Mouse (Mus musculus): Measurements from ENCODE around the gene Hephl1. TPM values are rescaled to one million over a fixed set of nuclear protein-coding genes. Genes with fewer than 3 reads are reported as not detected.

Gene Hephl1
- polyA plus RNA-seq, 1 experiment from 2014 or later, result not detected

- H3K4me3 ChIP-seq, result peak overlapping the region; percentile 94
- no peak for ATAC-seq (ENCODE audit: borderline replicate concordance, extremely low read depth, low FRiP score, low TSS enrichment)
- H3K9me3 ChIP-seq, result no peaks in the 10 kb centered on the region
- H3K4me1 ChIP-seq, result peaks cover 19% of the 10 kb centered on the region
- WGBS, result 39% methylated on average over 10 of the region's 10 CpGs
- no peaks in the 10 kb centered on the region for H3K27me3 ChIP-seq
- peak overlapping the region; percentile 78 for H3K4me2 ChIP-seq
- peak overlapping the region; percentile 91 for H3K27ac ChIP-seq
- H3K9ac ChIP-seq, result peak overlapping the region; percentile 93
- no peaks in the 10 kb centered on the region for H3K36me3 ChIP-seq
Observed at GRCm38 (mm10) chr9:15045740-15046139, 66.2 kb downstream of the Hephl1 start.

- Histone ChIP-seq H3K36me3 (no peaks in the 10 kb centered on the region), H3K9me3 (no peaks in the 10 kb centered on the region), H3K4me1 (peaks cover 19% of the 10 kb centered on the region), H3K27ac (peak within 1 kb of the TSS; percentile 91), H3K27me3 (no peaks in the 10 kb centered on the region), H3K4me2 (peak within 1 kb of the TSS; percentile 78), H3K9ac (peak within 1 kb of the TSS; percentile 93), H3K4me3 (peak within 1 kb of the TSS; percentile 94)
- WGBS, result under 1% methylated on average over 68 of the region's 68 CpGs
- peak; percentile 83 for ATAC-seq (ENCODE audit: borderline replicate concordance, extremely low read depth, low FRiP score, low TSS enrichment)
Observed at GRCm38 (mm10) chr9:15045084-15045669, 66.7 kb downstream of the Hephl1 start, which contains the start of gene Panx1. Panx1 (minus strand) TSS chr9:15045478.

GRCm38 (mm10) chr9:15044391-15045083 is 67.4 kb downstream of the Hephl1 start:
- under 1% methylated on average over 28 of the region's 28 CpGs for WGBS
- Histone ChIP-seq H3K27me3 (no peaks in the 10 kb centered on the region), H3K4me1 (peaks cover 19% of the 10 kb centered on the region), H3K36me3 (no peaks in the 10 kb centered on the region), H3K4me2 (peak overlapping the region; percentile 78), H3K9me3 (no peaks in the 10 kb centered on the region), H3K4me3 (peak overlapping the region; percentile 94), H3K9ac (peak overlapping the region; percentile 93), H3K27ac (peak overlapping the region; percentile 91)
- no peak; the same call in none of the 2 replicates for ATAC-seq (ENCODE audit: borderline replicate concordance, extremely low read depth, low FRiP score, low TSS enrichment)

GRCm38 (mm10) chr9:15041556-15041955 is 70.4 kb downstream of the Hephl1 start:
- no peak overlapping the region for H3K4me3 ChIP-seq
- peaks cover 24% of the 10 kb centered on the region for H3K4me1 ChIP-seq
- 83% methylated on average over 11 of the region's 11 CpGs for WGBS
- ATAC-seq (ENCODE audit: borderline replicate concordance, extremely low read depth, low FRiP score, low TSS enrichment), result no peak
- H3K9me3 ChIP-seq, result no peaks in the 10 kb centered on the region
- H3K36me3 ChIP-seq, result no peaks in the 10 kb centered on the region
- no peak overlapping the region for H3K4me2 ChIP-seq
- H3K9ac ChIP-seq, result no peak overlapping the region
- H3K27ac ChIP-seq, result no peak overlapping the region
- H3K27me3 ChIP-seq, result no peaks in the 10 kb centered on the region

GRCm38 (mm10) chr9:15039848-15040247 is 72.1 kb downstream of the Hephl1 start:
- no peak overlapping the region for H3K27ac ChIP-seq
- H3K9ac ChIP-seq, result no peak overlapping the region
- H3K4me1 ChIP-seq, result peaks cover 17% of the 10 kb centered on the region

GRCm38 (mm10) chr9:15037704-15038103 is 74.2 kb downstream of the Hephl1 start:
- H3K9me3 ChIP-seq, result no peaks in the 10 kb centered on the region
- WGBS, result 53% methylated on average over 3 of the region's 3 CpGs
- no peak for ATAC-seq (ENCODE audit: borderline replicate concordance, extremely low read depth, low FRiP score, low TSS enrichment)
- no peak overlapping the region for H3K27ac ChIP-seq
- H3K36me3 ChIP-seq, result no peaks in the 10 kb centered on the region
- H3K4me3 ChIP-seq, result no peak overlapping the region
- peaks cover 17% of the 10 kb centered on the region for H3K4me1 ChIP-seq
- H3K27me3 ChIP-seq, result no peaks in the 10 kb centered on the region
- no peak overlapping the region for H3K4me2 ChIP-seq
- no peak overlapping the region for H3K9ac ChIP-seq

More at GRCm38 (mm10) chr9:15039848-15040247, 72.1 kb downstream of the Hephl1 start:
- WGBS, result 75% methylated on average over 5 of the region's 5 CpGs
- Histone ChIP-seq H3K36me3 (no peaks in the 10 kb centered on the region), H3K4me3 (no peak overlapping the region), H3K27me3 (no peaks in the 10 kb centered on the region), H3K9me3 (no peaks in the 10 kb centered on the region), H3K4me2 (no peak overlapping the region)
- no peak for ATAC-seq (ENCODE audit: borderline replicate concordance, extremely low read depth, low FRiP score, low TSS enrichment)

GRCm38 (mm10) chr9:15037237-15037636 is 74.7 kb downstream of the Hephl1 start:
- Histone ChIP-seq H3K4me2 (no peak overlapping the region), H3K36me3 (no peaks in the 10 kb centered on the region), H3K4me1 (peaks cover 17% of the 10 kb centered on the region), H3K9me3 (no peaks in the 10 kb centered on the region), H3K27ac (no peak overlapping the region), H3K27me3 (no peaks in the 10 kb centered on the region), H3K9ac (no peak overlapping the region), H3K4me3 (no peak overlapping the region)
- no peak for ATAC-seq (ENCODE audit: borderline replicate concordance, extremely low read depth, low FRiP score, low TSS enrichment)

GRCm38 (mm10) chr9:15036807-15037206 is 75.1 kb downstream of the Hephl1 start:
- no peak overlapping the region for H3K27ac ChIP-seq
- no peaks in the 10 kb centered on the region for H3K27me3 ChIP-seq
- ATAC-seq (ENCODE audit: borderline replicate concordance, extremely low read depth, low FRiP score, low TSS enrichment), result no peak
- no peak overlapping the region for H3K4me2 ChIP-seq
- peaks cover 17% of the 10 kb centered on the region for H3K4me1 ChIP-seq
- WGBS, result 49% methylated on average over 4 of the region's 4 CpGs
- no peak overlapping the region for H3K4me3 ChIP-seq
- H3K36me3 ChIP-seq, result no peaks in the 10 kb centered on the region
- H3K9ac ChIP-seq, result no peak overlapping the region
- H3K9me3 ChIP-seq, result no peaks in the 10 kb centered on the region

GRCm38 (mm10) chr9:15036405-15036804 is 75.5 kb downstream of the Hephl1 start:
- Histone ChIP-seq H3K9me3 (no peaks in the 10 kb centered on the region), H3K9ac (no peak overlapping the region), H3K27me3 (no peaks in the 10 kb centered on the region), H3K36me3 (no peaks in the 10 kb centered on the region), H3K4me2 (no peak overlapping the region), H3K4me3 (no peak overlapping the region), H3K4me1 (peaks cover 17% of the 10 kb centered on the region), H3K27ac (no peak overlapping the region)
- 90% methylated on average over 2 of the region's 2 CpGs for WGBS
- ATAC-seq (ENCODE audit: borderline replicate concordance, extremely low read depth, low FRiP score, low TSS enrichment), result no peak

- no peaks in the 10 kb centered on the region for H3K36me3 ChIP-seq
- no peak for ATAC-seq (ENCODE audit: borderline replicate concordance, extremely low read depth, low FRiP score, low TSS enrichment)
- H3K4me2 ChIP-seq, result no peak overlapping the region
- H3K27ac ChIP-seq, result no peak overlapping the region
- no peak overlapping the region for H3K4me3 ChIP-seq
- peaks cover 18% of the 10 kb centered on the region for H3K4me1 ChIP-seq
- no peaks in the 10 kb centered on the region for H3K9me3 ChIP-seq
- no peak overlapping the region for H3K9ac ChIP-seq
- H3K27me3 ChIP-seq, result no peaks in the 10 kb centered on the region
- WGBS, result 92% methylated on average over 7 of the region's 7 CpGs
Observed at GRCm38 (mm10) chr9:15035979-15036378, 75.9 kb downstream of the Hephl1 start.

- ATAC-seq (ENCODE audit: borderline replicate concordance, extremely low read depth, low FRiP score, low TSS enrichment), result no peak
- no peak overlapping the region for H3K4me2 ChIP-seq
- no peaks in the 10 kb centered on the region for H3K9me3 ChIP-seq
- H3K27ac ChIP-seq, result no peak overlapping the region
- H3K27me3 ChIP-seq, result no peaks in the 10 kb centered on the region
- WGBS, result 66% methylated on average over 7 of the region's 7 CpGs
- H3K36me3 ChIP-seq, result no peaks in the 10 kb centered on the region
- no peak overlapping the region for H3K9ac ChIP-seq
- H3K4me1 ChIP-seq, result peaks cover 24% of the 10 kb centered on the region
- H3K4me3 ChIP-seq, result no peak overlapping the region
Observed at GRCm38 (mm10) chr9:15034546-15035273, 77.2 kb downstream of the Hephl1 start.
